Mouse (Mus musculus) stomach, embryonic 16.5 days (tissue): ENCODE measurements around the gene Lrrc10. TPM values are rescaled to one million over a fixed set of nuclear protein-coding genes. Genes with fewer than 3 reads are reported as not detected.

Experiments used
- ATAC-seq: fragments of 200-750 bp; cut with Nextera tagmentation; 2 replicates; pipeline ENCODE4 v1.8.0; 2017; ENCODE audit warnings: moderate number of reproducible peaks, moderate TSS enrichment; ENCODE audit not compliant: insufficient read depth, low FRiP score
- H3K27ac ChIP-seq: fragments of 300-500 bp; sonication (generic); 2 replicates; pipeline ENCODE4 v1.5.1; 2014; ENCODE audit warnings: low read length
- H3K27me3 ChIP-seq: fragments of 300-500 bp; sonication (generic); 2 replicates; pipeline ENCODE4 v1.6.1; 2014; ENCODE audit warnings: low read length, control low read depth, mixed read lengths; ENCODE audit not compliant: control insufficient read depth, insufficient read depth
- H3K36me3 ChIP-seq: fragments of 300-500 bp; sonication (generic); 2 replicates; pipeline ENCODE4 v1.6.1; 2014; ENCODE audit warnings: low read length; ENCODE audit not compliant: control insufficient read depth, insufficient read depth
- H3K4me1 ChIP-seq: fragments of 300-500 bp; sonication (generic); 2 replicates; pipeline ENCODE4 v1.6.1; 2014; ENCODE audit warnings: low read length, control low read depth, mixed read lengths; ENCODE audit not compliant: control insufficient read depth, insufficient read depth
- H3K4me2 ChIP-seq: fragments of 300-500 bp; sonication (generic); 2 replicates; pipeline ENCODE4 v1.6.1; 2014; ENCODE audit warnings: low read depth, low read length, mixed read lengths
- H3K4me3 ChIP-seq: fragments of 300-500 bp; sonication (generic); replicated peaks from 2 replicates; pipeline ENCODE4 v1.5.1; 2014; ENCODE audit warnings: mild to moderate bottlenecking, low read length
- H3K9ac ChIP-seq: fragments of 300-500 bp; sonication (generic); 2 replicates; pipeline ENCODE4 v1.6.1; 2014; ENCODE audit warnings: low read length
- H3K9me3 ChIP-seq: fragments of 300-500 bp; sonication (generic); replicated peaks from 2 replicates; pipeline ENCODE4 v1.6.1; 2016; ENCODE audit warnings: low read length, control low read depth; ENCODE audit not compliant: control insufficient read depth
- WGBS: fragments of 180-500 bp; shearing (Covaris S2); extraction: QIAGEN DNeasy Blood & Tissue Kit; methylation state at CpG from one replicate; pipeline ENCODE4 v1.1.7; 2014; 5-methylcytosine and 5-hydroxymethylcytosine counted together
- polyA plus RNA-seq: library from polyadenylated mRNA; unstranded; fragments of >200 nt; fragmentation: Nextera tagmentation; extraction: Ambion mirVana; gene quantifications from 2 replicates; pipeline ENCODE4 v1.2.1, GENCODE M21; 2015

Gene Lrrc10
- polyA plus RNA-seq, 1 experiment from 2014 or later, result not detected

DNA sequence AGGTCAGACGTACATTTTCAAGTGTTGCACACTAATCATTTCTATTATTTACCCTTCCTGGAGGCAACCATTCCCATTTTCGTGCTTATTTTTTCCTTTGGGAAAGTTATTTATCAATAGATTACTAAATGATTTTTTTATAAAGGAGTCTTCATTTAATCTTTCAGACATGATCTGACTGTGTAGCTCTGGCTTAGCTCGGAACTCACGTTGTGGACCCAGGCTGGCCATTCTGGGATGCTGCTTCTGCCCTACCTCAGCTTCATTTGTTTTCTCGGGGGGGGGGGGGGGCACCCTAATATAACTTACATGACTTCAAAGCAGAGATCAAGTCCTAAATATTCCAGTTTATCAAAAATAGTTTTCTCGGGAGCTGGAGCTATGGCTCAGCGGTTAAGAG is 18.9 kb downstream of the Lrrc10 start:
- peak overlapping the region; percentile 75 for H3K4me3 ChIP-seq
- WGBS, result 3% methylated on average over 7 of the region's 7 CpGs
- H3K27me3 ChIP-seq, result no peaks in the 10 kb centered on the region
- peaks cover 3% of the 10 kb centered on the region; the same call in 1 of the 2 replicates for H3K4me1 ChIP-seq
- peak overlapping the region; percentile 51 for H3K4me2 ChIP-seq
- H3K9me3 ChIP-seq, result no peaks in the 10 kb centered on the region
- H3K27ac ChIP-seq, result peak overlapping the region; percentile 73
- no peak for ATAC-seq
- peaks cover 21% of the 10 kb centered on the region for H3K36me3 ChIP-seq
- H3K9ac ChIP-seq, result peak overlapping the region; percentile 36

DNA sequence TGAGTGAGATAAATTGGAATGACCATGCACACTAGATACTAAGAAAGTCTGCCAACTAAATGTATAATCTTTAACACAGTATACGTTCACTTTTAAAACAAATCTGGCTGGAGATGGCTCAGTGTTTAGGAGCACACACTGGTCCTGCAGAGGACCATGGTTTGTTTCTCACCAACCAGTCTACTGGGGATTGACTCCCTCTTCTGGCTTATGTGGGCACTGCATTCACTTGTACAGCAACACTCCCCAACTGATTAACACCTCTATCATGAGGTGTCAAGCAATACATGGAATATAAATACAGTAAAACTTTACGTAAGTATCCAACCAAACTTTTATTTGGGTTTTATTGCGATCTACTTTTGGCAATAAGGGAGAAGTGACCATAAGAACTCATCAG is 24.0 kb downstream of the Lrrc10 start:
- no peak overlapping the region for H3K27ac ChIP-seq
- H3K4me3 ChIP-seq, result no peak overlapping the region
- 86% methylated on average over 3 of the region's 3 CpGs for WGBS
- no peaks in the 10 kb centered on the region for H3K27me3 ChIP-seq
- H3K9ac ChIP-seq, result no peak overlapping the region
- H3K9me3 ChIP-seq, result no peaks in the 10 kb centered on the region
- H3K4me1 ChIP-seq, result no peaks in the 10 kb centered on the region
- peaks cover 24% of the 10 kb centered on the region for H3K36me3 ChIP-seq
- no peak for ATAC-seq
- no peak overlapping the region for H3K4me2 ChIP-seq

DNA sequence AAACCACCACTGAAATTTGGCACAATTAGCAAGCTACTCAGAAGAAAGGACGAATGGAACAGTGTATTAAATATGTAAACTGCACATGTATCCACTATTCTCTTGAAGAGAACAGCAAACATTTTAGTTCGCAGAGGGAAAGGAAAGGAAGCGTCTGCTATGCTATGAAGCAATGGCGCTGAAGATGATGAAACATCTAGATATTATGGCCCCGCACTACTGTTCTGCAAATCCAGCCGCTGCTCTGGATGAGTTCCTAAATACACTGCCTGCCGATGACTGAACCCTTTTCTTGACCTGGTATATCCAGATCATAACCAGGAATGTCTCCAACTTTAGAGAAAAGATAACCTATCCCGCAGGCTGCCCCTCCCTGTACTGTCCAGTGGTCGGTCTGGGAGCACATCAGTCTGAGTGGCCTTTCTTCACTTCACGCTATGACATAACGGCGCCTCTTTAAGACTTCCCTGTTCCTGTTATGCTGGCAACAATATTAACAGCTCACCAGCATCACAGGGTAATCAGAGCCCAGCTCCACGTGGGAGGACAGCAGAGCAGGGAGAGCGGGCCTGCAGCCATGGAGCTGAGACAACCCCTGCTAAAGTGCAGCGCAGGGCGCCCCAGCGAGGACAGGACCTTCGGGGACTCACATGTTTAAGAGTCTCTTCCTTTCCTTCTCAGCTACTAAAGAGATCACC is 27.2 kb downstream of the Lrrc10 start:
- Histone ChIP-seq H3K9ac (no peak overlapping the region), H3K4me2 (no peak overlapping the region), H3K9me3 (no peaks in the 10 kb centered on the region), H3K4me3 (no peak overlapping the region), H3K27me3 (no peaks in the 10 kb centered on the region), H3K4me1 (no peaks in the 10 kb centered on the region), H3K36me3 (peaks cover 39% of the 10 kb centered on the region), H3K27ac (no peak overlapping the region)
- no peak for ATAC-seq
- 88% methylated on average over 18 of the region's 18 CpGs for WGBS

DNA sequence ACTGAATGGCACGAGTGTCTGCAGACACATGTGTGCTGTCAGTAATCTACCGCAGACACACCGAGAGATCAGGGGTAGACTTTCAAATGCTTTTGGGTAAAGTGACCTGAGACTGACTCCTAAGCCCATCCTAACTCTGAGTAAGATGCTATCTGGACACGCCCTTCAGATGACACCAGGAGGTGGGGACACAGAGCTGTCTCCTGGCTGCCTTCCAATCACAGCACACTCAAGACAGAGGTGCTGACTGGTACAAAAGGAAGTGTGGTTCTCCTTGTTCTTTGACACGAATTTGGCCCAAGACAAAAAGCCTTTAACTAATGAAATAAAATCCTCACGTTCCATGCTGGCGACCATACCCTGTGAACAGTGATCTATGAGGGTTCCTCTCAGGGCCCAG is 28.0 kb downstream of the Lrrc10 start:
- Histone ChIP-seq H3K27me3 (no peaks in the 10 kb centered on the region), H3K9ac (no peak overlapping the region), H3K9me3 (no peaks in the 10 kb centered on the region), H3K36me3 (peaks cover 39% of the 10 kb centered on the region), H3K27ac (no peak overlapping the region), H3K4me2 (no peak overlapping the region), H3K4me1 (no peaks in the 10 kb centered on the region), H3K4me3 (no peak overlapping the region)
- no peak for ATAC-seq
- WGBS, result 82% methylated on average over 7 of the region's 7 CpGs

DNA sequence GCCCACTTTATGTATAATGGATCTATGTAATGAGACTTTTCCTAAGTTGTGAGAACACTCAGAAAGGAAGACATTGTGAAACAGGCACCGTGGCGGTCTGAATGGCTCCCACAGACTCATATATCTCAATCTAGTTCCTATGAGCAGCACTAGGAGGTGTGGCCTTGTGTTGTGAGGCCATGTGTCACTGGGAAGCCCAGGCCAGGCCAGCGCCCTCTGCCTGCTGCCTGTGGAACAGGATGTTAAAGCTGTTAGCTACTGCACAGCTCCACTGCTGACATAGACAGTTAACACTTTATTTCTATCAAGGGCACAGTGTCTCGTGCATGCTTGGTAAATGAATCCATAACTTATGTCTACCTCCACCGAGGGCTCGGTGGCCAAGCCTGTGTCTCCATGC is 33.1 kb downstream of the Lrrc10 start:
- H3K9me3 ChIP-seq, result no peaks in the 10 kb centered on the region
- H3K27me3 ChIP-seq, result no peaks in the 10 kb centered on the region
- H3K4me2 ChIP-seq, result no peak overlapping the region
- 0 out of 2 replicates have a peak, but pooled peaks have one; percentile 25 for ATAC-seq
- H3K4me3 ChIP-seq, result no peak overlapping the region
- H3K9ac ChIP-seq, result no peak overlapping the region
- no peaks in the 10 kb centered on the region for H3K4me1 ChIP-seq
- H3K27ac ChIP-seq, result no peak overlapping the region
- peaks cover 28% of the 10 kb centered on the region for H3K36me3 ChIP-seq
- WGBS, result 68% methylated on average over 6 of the region's 6 CpGs

DNA sequence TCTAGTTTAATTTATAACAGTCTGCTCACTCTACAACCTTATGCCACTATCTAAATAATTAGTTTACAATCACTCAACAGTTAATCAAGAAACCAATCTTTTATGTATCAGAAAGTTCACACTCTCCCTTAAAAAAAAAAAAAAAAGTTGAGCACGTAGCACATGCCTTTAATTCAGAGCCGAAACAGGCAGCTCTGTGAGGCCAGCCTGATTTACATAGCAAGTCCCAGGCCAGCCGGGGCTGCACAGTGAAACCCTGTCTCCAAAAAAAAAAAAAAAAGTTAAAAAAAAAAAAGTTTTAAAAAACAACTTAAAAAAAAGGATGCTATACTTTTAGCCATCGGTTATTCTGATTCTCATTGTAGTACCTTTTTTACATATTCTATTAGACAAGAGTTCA is 36.2 kb downstream of the Lrrc10 start:
- Histone ChIP-seq H3K9ac (no peak overlapping the region), H3K36me3 (peaks cover 12% of the 10 kb centered on the region), H3K4me3 (no peak overlapping the region), H3K27me3 (no peaks in the 10 kb centered on the region), H3K4me1 (no peaks in the 10 kb centered on the region), H3K9me3 (no peaks in the 10 kb centered on the region), H3K27ac (no peak overlapping the region), H3K4me2 (no peak overlapping the region)
- ATAC-seq, result no peak
- 77% methylated on average over 4 of the region's 4 CpGs for WGBS

DNA sequence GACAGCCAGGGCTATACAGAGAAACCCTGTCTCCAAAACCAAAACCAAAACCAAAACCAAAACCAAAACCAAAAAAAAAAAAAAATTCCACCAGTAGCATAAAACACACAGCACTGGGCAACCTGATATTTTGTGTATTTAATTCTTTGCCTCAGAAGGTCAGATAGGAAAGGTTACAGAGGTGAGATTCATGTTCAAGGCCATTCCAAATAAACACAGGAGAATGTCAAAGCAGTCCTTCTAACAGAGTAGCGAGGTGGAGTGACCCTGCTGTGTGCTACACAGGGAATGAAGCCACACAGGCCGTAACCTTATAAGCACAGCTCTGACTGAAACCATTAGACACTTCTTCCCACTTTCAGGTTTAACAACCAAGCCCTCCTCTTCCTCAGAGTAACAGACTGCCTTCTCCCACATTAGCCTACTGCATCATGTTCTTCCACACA is 36.8 kb downstream of the Lrrc10 start:
- H3K27ac ChIP-seq, result no peak overlapping the region
- no peaks in the 10 kb centered on the region for H3K27me3 ChIP-seq
- no peak overlapping the region for H3K9ac ChIP-seq
- no peak overlapping the region for H3K4me3 ChIP-seq
- no peaks in the 10 kb centered on the region for H3K9me3 ChIP-seq
- WGBS, result 73% methylated on average over 2 of the region's 2 CpGs
- peaks cover 6% of the 10 kb centered on the region for H3K36me3 ChIP-seq
- no peaks in the 10 kb centered on the region for H3K4me1 ChIP-seq
- H3K4me2 ChIP-seq, result no peak overlapping the region
- no peak for ATAC-seq

DNA sequence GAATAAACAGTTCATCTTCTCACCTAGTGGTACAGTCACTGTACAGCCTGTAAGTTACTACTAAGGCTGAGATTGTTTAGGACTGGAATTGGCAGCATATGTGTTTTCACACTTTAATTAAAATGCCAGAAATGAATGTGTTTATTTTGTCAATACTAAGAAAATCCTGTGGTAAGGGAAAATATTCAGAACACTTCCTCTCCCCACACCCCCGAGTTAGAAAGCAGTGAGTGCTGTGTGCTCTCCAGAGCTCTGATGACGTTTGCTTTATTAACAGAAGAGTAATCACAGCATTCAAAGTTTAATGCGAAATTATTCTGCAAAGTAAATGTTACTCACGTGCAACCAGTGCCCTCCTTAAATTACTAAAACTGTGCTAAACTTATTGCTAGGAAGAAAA is 44.5 kb downstream of the Lrrc10 start:
- Histone ChIP-seq H3K4me2 (no peak overlapping the region), H3K27me3 (no peaks in the 10 kb centered on the region), H3K9ac (no peak overlapping the region), H3K4me3 (no peak overlapping the region), H3K27ac (no peak overlapping the region), H3K9me3 (no peaks in the 10 kb centered on the region), H3K4me1 (peaks cover 5% of the 10 kb centered on the region; the same call in 1 of the 2 replicates), H3K36me3 (no peaks in the 10 kb centered on the region; the same call in 1 of the 2 replicates)
- WGBS, result 61% methylated on average over 4 of the region's 4 CpGs
- ATAC-seq, result no peak

DNA sequence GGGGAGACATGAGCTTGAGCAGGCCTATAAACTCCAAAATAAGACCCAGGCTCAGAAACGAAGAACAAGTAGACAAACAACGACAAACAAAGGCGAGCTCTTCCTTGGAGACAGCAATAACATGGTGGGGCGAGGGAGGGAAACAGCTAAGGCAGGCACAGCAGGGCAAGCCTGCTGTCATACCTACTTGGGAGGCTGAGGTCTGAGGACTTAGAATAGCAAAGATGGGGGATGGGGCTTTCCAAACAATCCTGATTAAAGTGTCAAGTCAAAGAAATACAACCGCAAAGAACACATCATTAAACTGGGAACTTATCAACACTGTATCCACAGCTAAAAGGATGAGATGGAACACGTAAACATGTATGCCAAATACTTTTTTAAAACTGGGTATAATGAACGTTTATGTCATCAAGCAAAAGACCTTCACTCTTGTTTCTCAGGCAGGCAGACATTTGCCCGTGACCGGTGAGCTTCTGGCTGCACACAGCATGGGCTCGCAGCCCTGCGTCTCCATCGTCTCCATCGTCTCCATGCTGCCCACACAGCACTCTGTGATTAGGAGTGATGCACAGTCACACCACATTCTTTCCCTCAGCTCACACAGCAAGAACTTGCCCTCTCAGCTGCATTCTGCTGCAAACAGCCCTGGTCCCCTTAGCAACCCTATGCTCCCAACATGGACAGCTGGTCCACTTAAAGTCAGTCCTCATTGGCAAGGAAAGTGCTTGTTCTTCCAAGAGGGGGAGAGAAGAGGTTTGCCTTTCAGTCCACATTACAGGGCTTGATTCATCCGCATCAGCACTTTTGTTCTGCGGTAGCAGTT is 49.6 kb downstream of the Lrrc10 start:
- no peak overlapping the region for H3K9ac ChIP-seq
- no peaks in the 10 kb centered on the region for H3K27me3 ChIP-seq
- peaks cover 11% of the 10 kb centered on the region for H3K4me1 ChIP-seq
- H3K4me3 ChIP-seq, result no peak overlapping the region
- peak; percentile 79 for ATAC-seq
- H3K9me3 ChIP-seq, result no peaks in the 10 kb centered on the region
- H3K36me3 ChIP-seq, result no peaks in the 10 kb centered on the region
- H3K4me2 ChIP-seq, result no peak overlapping the region
- WGBS, result 40% methylated on average over 15 of the region's 15 CpGs
- 0 out of 2 replicates have a peak overlapping the region, but pooled peaks have one; percentile 9 for H3K27ac ChIP-seq
